Mouse (Mus musculus) gastrocnemius, adult 8-10 months (tissue): Measurements from ENCODE around the gene Zfp36l3. TPM values are rescaled to one million over a fixed set of nuclear protein-coding genes. Genes with fewer than 3 reads are reported as not detected.
"Not testable (repeated sequence)": the region's sequence is repeated elsewhere in the genome, so short reads cannot be mapped to it uniquely, and the experiment has no call there.

ENCODE experiments used
- DNase-seq, 2 experiments: peaks; one replicate each; pipeline ENCODE4 v3.0.0; 2022; ENCODE audit warnings: low spot score in 2 of 2
- total RNA-seq, 4 experiments: library from RNA; stranded (reverse); gene quantifications; 2 replicates each; pipeline ENCODE4 v1.2.4; 2022

Gene Zfp36l3
- not detected for total RNA-seq

GRCm38 (mm10) chrX:53776276-53776675 lies at the start of gene Zfp36l3:
Zfp36l3 (minus strand) TSS chrX:53776394.
- no peak for DNase-seq

GRCm38 (mm10) chrX:53799074-53799473 lies 22.9 kb upstream of the Zfp36l3 start:
- DNase-seq: no peak

GRCm38 (mm10) chrX:53797519-53797918 lies 21.3 kb upstream of the Zfp36l3 start, which contains the start of gene Xlr:
Xlr (minus strand) TSS chrX:53797706.
- DNase-seq: not testable (repeated sequence)

- no peak for DNase-seq
Observed at GRCm38 (mm10) chrX:53757736-53758135, 18.5 kb downstream of the Zfp36l3 start, which contains the start of gene 1700013H16Rik. 1700013H16Rik (minus strand) TSS chrX:53757831.

- no peak for DNase-seq
Observed at GRCm38 (mm10) chrX:53752851-53753250, 23.3 kb downstream of the Zfp36l3 start.

- no peak for DNase-seq
Observed at GRCm38 (mm10) chrX:53728967-53729366, 47.2 kb downstream of the Zfp36l3 start.

- DNase-seq: no peak
Observed at GRCm38 (mm10) chrX:53724596-53724995, 51.6 kb downstream of the Zfp36l3 start, which contains the start of gene 4930502E18Rik. 4930502E18Rik (plus strand) TSS chrX:53724826.

Other genes starting within 250 kb of the Zfp36l3 start
- gene Rtl8c, start 168.4 kb downstream of the Zfp36l3 start, total RNA-seq: 1 to 10 TPM; 2.3 to 5.6 (median 3.7) TPM
- gene Gm14597, start 167.4 kb downstream of the Zfp36l3 start, total RNA-seq: not detected
- 10 to 100 TPM; 51.2 to 67.1 (median 55.0) TPM for gene Rtl8a, start 132.7 kb downstream of the Zfp36l3 start, total RNA-seq
- 10 to 100 TPM; 39.2 to 63.2 (median 46.2) TPM for gene Rtl8b, start 106.0 kb downstream of the Zfp36l3 start, total RNA-seq
- gene 4930502E18Rik, start 51.6 kb downstream of the Zfp36l3 start, total RNA-seq: not detected
- not detected for gene 1700013H16Rik, start 18.6 kb downstream of the Zfp36l3 start, total RNA-seq
- under 1 TPM in 1 of 4 experiments, not detected in 3; 0.62 TPM for gene Xlr, start 21.3 kb upstream of the Zfp36l3 start, total RNA-seq